Mouse (Mus musculus) stomach, embryonic 14.5 days (tissue): ENCODE data around the gene Nuak1. TPM values are rescaled to one million over a fixed set of nuclear protein-coding genes. Genes with fewer than 3 reads are reported as not detected.
A peak's percentile ranks its signal among the peaks of the same experiment; 100 is the strongest.
"Not testable (repeated sequence)": the region's sequence is repeated elsewhere in the genome, so short reads cannot be mapped to it uniquely, and the experiment has no call there.

Experiments
- ATAC-seq: fragments of 200-750 bp; cut with Nextera tagmentation; 2 replicates; pipeline ENCODE4 v1.8.0; 2017; ENCODE audit warnings: low read depth, moderate TSS enrichment; ENCODE audit not compliant: insufficient number of reproducible peaks, insufficient read depth, low FRiP score
- H3K27ac ChIP-seq: fragments of 300-500 bp; sonication (generic); 2 replicates; pipeline ENCODE4 v1.5.1; 2014; ENCODE audit warnings: mild to moderate bottlenecking, low read length, moderate library complexity, mixed read lengths
- H3K27me3 ChIP-seq: fragments of 300-500 bp; sonication (generic); 2 replicates; pipeline ENCODE4 v1.6.1; 2014; ENCODE audit warnings: low read length, control low read depth, mixed read lengths; ENCODE audit not compliant: control insufficient read depth, insufficient read depth
- H3K36me3 ChIP-seq: fragments of 300-500 bp; sonication (generic); 2 replicates; pipeline ENCODE4 v1.6.1; 2014; ENCODE audit warnings: mild to moderate bottlenecking, control low read depth, low read length, moderate library complexity, mixed read lengths; ENCODE audit not compliant: control insufficient read depth, insufficient read depth
- H3K4me1 ChIP-seq: fragments of 300-500 bp; sonication (generic); 2 replicates; pipeline ENCODE4 v1.6.1; 2014; ENCODE audit warnings: low read length, control low read depth, mixed read lengths; ENCODE audit not compliant: control insufficient read depth, insufficient read depth
- H3K4me2 ChIP-seq: fragments of 300-500 bp; sonication (generic); replicated peaks from 2 replicates; pipeline ENCODE4 v1.6.1; 2014; ENCODE audit warnings: low read depth, low read length, control low read depth
- H3K4me3 ChIP-seq: fragments of 300-500 bp; sonication (generic); 2 replicates; pipeline ENCODE4 v1.5.1; 2014; ENCODE audit warnings: low read depth, low read length, control low read depth
- H3K9ac ChIP-seq: fragments of 300-500 bp; sonication (generic); replicated peaks from 2 replicates; pipeline ENCODE4 v1.6.1; 2014; ENCODE audit warnings: low read depth, mild to moderate bottlenecking, control low read depth, low read length, moderate library complexity, mixed read lengths
- H3K9me3 ChIP-seq: fragments of 300-500 bp; sonication (generic); 2 replicates; pipeline ENCODE4 v1.6.1; 2016; ENCODE audit warnings: low read depth, low read length, control low read depth; ENCODE audit not compliant: control insufficient read depth
- WGBS: fragments of 180-500 bp; shearing (Covaris S2); extraction: QIAGEN DNeasy Blood & Tissue Kit; methylation state at CpG from one replicate; pipeline ENCODE4 v1.1.7; 2014; 5-methylcytosine and 5-hydroxymethylcytosine counted together
- polyA plus RNA-seq: library from polyadenylated mRNA; unstranded; fragments of >200 nt; fragmentation: Nextera tagmentation; extraction: Ambion mirVana; gene quantifications from 2 replicates; pipeline ENCODE4 v1.2.1, GENCODE M21; 2014

The Nuak1 gene
- 0.94 and 1.4 TPM in 2 replicates for polyA plus RNA-seq

- Histone ChIP-seq H3K36me3 (no peaks in the 10 kb centered on the region), H3K4me3 (peak within 1 kb of the TSS; percentile 82), H3K27ac (peak within 1 kb of the TSS; percentile 95), H3K9me3 (no peaks in the 10 kb centered on the region), H3K4me2 (peak within 1 kb of the TSS; percentile 85), H3K9ac (peak within 1 kb of the TSS; percentile 98), H3K4me1 (peaks cover 25% of the 10 kb centered on the region), H3K27me3 (no peaks in the 10 kb centered on the region)
- whole genome bisulfite sequencing: under 1% methylated on average over 88 of the region's 94 CpGs
- ATAC-seq: peak; percentile 76
Measured at GRCm38 (mm10) chr10:84440541-84441433, at the start of gene Nuak1. Nuak1 (minus strand) TSS chr10:84440597.

GRCm38 (mm10) chr10:84490115-84490514 is 49.7 kb upstream of the Nuak1 start:
- no peak overlapping the region for H3K27ac ChIP-seq
- ATAC-seq: no peak
- no peaks in the 10 kb centered on the region for H3K36me3 ChIP-seq
- no peaks in the 10 kb centered on the region; the same call in 1 of the 2 replicates for H3K9me3 ChIP-seq
- H3K4me2 ChIP-seq: no peak overlapping the region
- H3K4me3 ChIP-seq: no peak overlapping the region
- WGBS: 83% methylated on average over 5 of the region's 5 CpGs
- H3K9ac ChIP-seq: no peak overlapping the region
- no peaks in the 10 kb centered on the region for H3K4me1 ChIP-seq
- H3K27me3 ChIP-seq: no peaks in the 10 kb centered on the region

- no peak overlapping the region for H3K9ac ChIP-seq
- ATAC-seq: no peak
- 42% methylated on average over 6 of the region's 6 CpGs for WGBS
- H3K4me3 ChIP-seq: no peak overlapping the region
- H3K4me1 ChIP-seq: no peaks in the 10 kb centered on the region
- no peak overlapping the region for H3K27ac ChIP-seq
- H3K36me3 ChIP-seq: no peaks in the 10 kb centered on the region
- no peaks in the 10 kb centered on the region; the same call in 1 of the 2 replicates for H3K9me3 ChIP-seq
- H3K4me2 ChIP-seq: no peak overlapping the region
- H3K27me3 ChIP-seq: no peaks in the 10 kb centered on the region
Measured at GRCm38 (mm10) chr10:84488315-84488714, 47.9 kb upstream of the Nuak1 start.

GRCm38 (mm10) chr10:84484661-84485060 is 44.3 kb upstream of the Nuak1 start:
- H3K9ac ChIP-seq: no peak overlapping the region
- H3K9me3 ChIP-seq: no peaks in the 10 kb centered on the region; the same call in 1 of the 2 replicates
- WGBS: 22% methylated on average over 1 of the region's 1 CpGs
- no peaks in the 10 kb centered on the region for H3K36me3 ChIP-seq
- H3K4me2 ChIP-seq: no peak overlapping the region
- no peaks in the 10 kb centered on the region; the same call in 1 of the 2 replicates for H3K4me1 ChIP-seq
- no peaks in the 10 kb centered on the region for H3K27me3 ChIP-seq
- H3K27ac ChIP-seq: no peak overlapping the region
- no peak overlapping the region for H3K4me3 ChIP-seq
- no peak for ATAC-seq

- H3K36me3 ChIP-seq: no peaks in the 10 kb centered on the region
- no peak; the same call in 1 of the 2 replicates for ATAC-seq
- 65% methylated on average over 3 of the region's 3 CpGs for WGBS
- no peaks in the 10 kb centered on the region for H3K27me3 ChIP-seq
- no peak overlapping the region for H3K4me2 ChIP-seq
- H3K4me1 ChIP-seq: no peaks in the 10 kb centered on the region; the same call in 1 of the 2 replicates
- H3K9ac ChIP-seq: no peak overlapping the region
- no peaks in the 10 kb centered on the region; the same call in 1 of the 2 replicates for H3K9me3 ChIP-seq
- no peak overlapping the region for H3K27ac ChIP-seq
- no peak overlapping the region for H3K4me3 ChIP-seq
Measured at GRCm38 (mm10) chr10:84483553-84483952, 43.2 kb upstream of the Nuak1 start.

- Histone ChIP-seq H3K27me3 (no peaks in the 10 kb centered on the region), H3K4me1 (no peaks in the 10 kb centered on the region; the same call in 1 of the 2 replicates), H3K4me2 (no peak overlapping the region), H3K9ac (no peak overlapping the region), H3K4me3 (no peak overlapping the region), H3K36me3 (no peaks in the 10 kb centered on the region), H3K27ac (no peak overlapping the region), H3K9me3 (no peaks in the 10 kb centered on the region; the same call in 1 of the 2 replicates)
- 84% methylated on average over 2 of the region's 2 CpGs for WGBS
- no peak for ATAC-seq
Measured at GRCm38 (mm10) chr10:84483069-84483468, 42.7 kb upstream of the Nuak1 start.

GRCm38 (mm10) chr10:84482418-84482817 is 42.0 kb upstream of the Nuak1 start:
- H3K4me1 ChIP-seq, H3K9ac ChIP-seq, H3K36me3 ChIP-seq, H3K27me3 ChIP-seq, ATAC-seq, H3K27ac ChIP-seq, H3K4me3 ChIP-seq, H3K9me3 ChIP-seq, H3K4me2 ChIP-seq: not testable (repeated sequence)
- 89% methylated on average over 15 of the region's 15 CpGs for WGBS

GRCm38 (mm10) chr10:84481327-84481671 is 40.9 kb upstream of the Nuak1 start:
- 69% methylated on average over 5 of the region's 5 CpGs for WGBS
- no peak overlapping the region for H3K9ac ChIP-seq
- H3K4me1 ChIP-seq: no peaks in the 10 kb centered on the region; the same call in 1 of the 2 replicates
- no peaks in the 10 kb centered on the region; the same call in 1 of the 2 replicates for H3K9me3 ChIP-seq
- H3K4me3 ChIP-seq: no peak overlapping the region
- no peak overlapping the region for H3K4me2 ChIP-seq
- no peak overlapping the region for H3K27ac ChIP-seq
- H3K36me3 ChIP-seq: no peaks in the 10 kb centered on the region
- ATAC-seq: no peak
- no peaks in the 10 kb centered on the region for H3K27me3 ChIP-seq
